Mouse (Mus musculus) lung, adult 2 months (tissue): ENCODE results near the gene Magi2.

ENCODE experiments used
- CTCF ChIP-seq: fragments of 200-500 bp; IDR thresholded peaks from 2 replicates; pipeline ENCODE4 v1.5.1; 2011; ENCODE audit warnings: mild to moderate bottlenecking, low read length, control low read depth; ENCODE audit not compliant: insufficient read depth
- POLR2A ChIP-seq: fragments of 200-500 bp; IDR thresholded peaks from 2 replicates; pipeline ENCODE4 v1.6.1; 2011; ENCODE audit warnings: low read depth, mild to moderate bottlenecking, control low read depth, low read length, borderline replicate concordance; ENCODE audit errors: extremely low read depth

GRCm38 (mm10) chr5:20720201-20720900 lies 1493.5 kb downstream of the Magi2 start:
- TF ChIP-seq CTCF (no peak), POLR2A (no peak)
